Mouse (Mus musculus) stomach, postnatal 0 days (tissue): ENCODE data around the gene Treml4. TPM values are rescaled to one million over a fixed set of nuclear protein-coding genes. Genes with fewer than 3 reads are reported as not detected.
A peak's percentile ranks its signal among the peaks of the same experiment; 100 is the strongest.

Experiments used
- ATAC-seq: fragments of 200-750 bp; cut with Nextera tagmentation; 2 replicates; pipeline ENCODE4 v1.8.0; 2017; ENCODE audit not compliant: low FRiP score, low TSS enrichment
- DNase-seq: peaks from one replicate; pipeline ENCODE4 v3.0.0-alpha.2; 2016; ENCODE audit warnings: low spot score
- H3K27ac ChIP-seq: fragments of 300-500 bp; sonication (generic); replicated peaks from 2 replicates; pipeline ENCODE4 v1.5.1; 2014; ENCODE audit warnings: mild to moderate bottlenecking, control low read depth
- H3K27me3 ChIP-seq: fragments of 300-500 bp; sonication (generic); 2 replicates; pipeline ENCODE4 v1.6.1; 2014; ENCODE audit warnings: low read length; ENCODE audit not compliant: control insufficient read depth, insufficient read depth
- H3K36me3 ChIP-seq: fragments of 300-500 bp; sonication (generic); 2 replicates; pipeline ENCODE4 v1.6.1; 2014; ENCODE audit warnings: low read length, mixed read lengths; ENCODE audit not compliant: control insufficient read depth, insufficient read depth
- H3K4me1 ChIP-seq: fragments of 300-500 bp; sonication (generic); replicated peaks from 2 replicates; pipeline ENCODE4 v1.6.1; 2014; ENCODE audit warnings: antibody characterized with exemption; ENCODE audit not compliant: control insufficient read depth, insufficient read depth
- H3K4me2 ChIP-seq: fragments of 300-500 bp; sonication (generic); replicated peaks from 2 replicates; pipeline ENCODE4 v1.6.1; 2014; ENCODE audit warnings: low read depth, mild to moderate bottlenecking, control low read depth, moderate library complexity
- H3K4me3 ChIP-seq: fragments of 300-500 bp; sonication (generic); 2 replicates; pipeline ENCODE4 v1.5.1; 2014; ENCODE audit warnings: low read depth, low read length, control low read depth
- H3K9ac ChIP-seq: fragments of 300-500 bp; sonication (generic); 2 replicates; pipeline ENCODE4 v1.6.1; 2014; ENCODE audit warnings: mild to moderate bottlenecking, low read length, control low read depth, mixed read lengths
- H3K9me3 ChIP-seq: fragments of 300-500 bp; sonication (generic); 2 replicates; pipeline ENCODE4 v1.6.1; 2016; ENCODE audit warnings: low read length; ENCODE audit not compliant: control insufficient read depth
- CTCF ChIP-seq: IDR thresholded peaks from 2 replicates; pipeline ENCODE4 v1.5.1; 2016; ENCODE audit warnings: antibody characterized with exemption, low read depth, mild to moderate bottlenecking, moderate library complexity
- EP300 ChIP-seq: optimal IDR thresholded peaks from 2 replicates; pipeline ENCODE3; 2016; ENCODE audit warnings: antibody characterized with exemption
- WGBS: fragments of 180-500 bp; shearing (Covaris S2); extraction: QIAGEN DNeasy Blood & Tissue Kit; methylation state at CpG from one replicate; pipeline ENCODE4 v1.1.7; 2014; 5-methylcytosine and 5-hydroxymethylcytosine counted together
- polyA plus RNA-seq: library from polyadenylated mRNA; unstranded; fragments of >200 nt; fragmentation: Nextera tagmentation; extraction: Ambion mirVana; gene quantifications from 2 replicates; pipeline ENCODE4 v1.2.1, GENCODE M21; 2015

Treml4 gene
- polyA plus RNA-seq, 1 experiment from 2014 or later: 0.24 TPM

GRCm38 (mm10) chr17:48275736-48276135 is 11.6 kb downstream of the Treml4 start:
- WGBS: 49% methylated on average over 7 of the region's 7 CpGs
- H3K9me3 ChIP-seq: no peaks in the 10 kb centered on the region
- H3K4me3 ChIP-seq: no peak overlapping the region
- no peaks in the 10 kb centered on the region for H3K36me3 ChIP-seq
- ATAC-seq (no peak), DNase-seq (no peak)
- no peaks in the 10 kb centered on the region for H3K4me1 ChIP-seq
- H3K27me3 ChIP-seq: no peaks in the 10 kb centered on the region
- no peak overlapping the region for H3K27ac ChIP-seq
- TF ChIP-seq CTCF (no peak), EP300 (no peak)
- H3K9ac ChIP-seq: no peak overlapping the region
- H3K4me2 ChIP-seq: no peak overlapping the region

GRCm38 (mm10) chr17:48278381-48278780 is 14.3 kb downstream of the Treml4 start:
- H3K4me3 ChIP-seq: no peak overlapping the region
- no peak for TF ChIP-seq CTCF
- no peak for TF ChIP-seq EP300
- no peaks in the 10 kb centered on the region for H3K27me3 ChIP-seq
- no peak overlapping the region for H3K27ac ChIP-seq
- H3K9me3 ChIP-seq: no peaks in the 10 kb centered on the region
- no peak for DNase-seq
- H3K9ac ChIP-seq: no peak overlapping the region
- H3K36me3 ChIP-seq: no peaks in the 10 kb centered on the region
- no peak overlapping the region for H3K4me2 ChIP-seq
- no peaks in the 10 kb centered on the region for H3K4me1 ChIP-seq
- ATAC-seq: no peak

GRCm38 (mm10) chr17:48279002-48279401 is 14.9 kb downstream of the Treml4 start:
- 88% methylated on average over 4 of the region's 4 CpGs for WGBS
- no peak overlapping the region for H3K4me3 ChIP-seq
- H3K27ac ChIP-seq: no peak overlapping the region
- H3K9me3 ChIP-seq: no peaks in the 10 kb centered on the region
- no peaks in the 10 kb centered on the region for H3K4me1 ChIP-seq
- no peaks in the 10 kb centered on the region for H3K27me3 ChIP-seq
- H3K9ac ChIP-seq: no peak overlapping the region
- ATAC-seq (no peak), DNase-seq (no peak)
- TF ChIP-seq CTCF (no peak), EP300 (no peak)
- no peaks in the 10 kb centered on the region for H3K36me3 ChIP-seq
- H3K4me2 ChIP-seq: no peak overlapping the region

GRCm38 (mm10) chr17:48280943-48281738 is 17.0 kb downstream of the Treml4 start:
- peak overlapping the region; percentile 38 for H3K4me2 ChIP-seq
- H3K4me1 ChIP-seq: no peaks in the 10 kb centered on the region
- WGBS: 22% methylated on average over 18 of the region's 18 CpGs
- ATAC-seq: peak; percentile 47; the same call in 1 of the 2 replicates
- H3K9me3 ChIP-seq: no peaks in the 10 kb centered on the region
- 0 out of 2 replicates have a peak overlapping the region, but pooled peaks have one; percentile 18 for H3K4me3 ChIP-seq
- no peak overlapping the region for H3K27ac ChIP-seq
- no peak for DNase-seq
- peak overlapping the region; percentile 5; the same call in 1 of the 2 replicates for H3K9ac ChIP-seq
- H3K36me3 ChIP-seq: no peaks in the 10 kb centered on the region
- H3K27me3 ChIP-seq: no peaks in the 10 kb centered on the region
- TF ChIP-seq EP300 (no peak), CTCF (no peak)

- Histone ChIP-seq H3K9ac (peak overlapping the region; percentile 5; the same call in 1 of the 2 replicates), H3K4me1 (no peaks in the 10 kb centered on the region), H3K36me3 (no peaks in the 10 kb centered on the region), H3K27ac (no peak overlapping the region), H3K4me3 (0 out of 2 replicates have a peak overlapping the region, but pooled peaks have one; percentile 18), H3K9me3 (no peaks in the 10 kb centered on the region), H3K27me3 (no peaks in the 10 kb centered on the region), H3K4me2 (peak overlapping the region; percentile 38)
- ATAC-seq (no peak), DNase-seq (peak; percentile 24)
- 4% methylated on average over 3 of the region's 3 CpGs for WGBS
- no peak for TF ChIP-seq EP300
- no peak for TF ChIP-seq CTCF
Measured at GRCm38 (mm10) chr17:48281739-48282085, 17.6 kb downstream of the Treml4 start.

- TF ChIP-seq EP300 (no peak), CTCF (peak; percentile 30; the same call in 1 of the 2 replicates)
- Histone ChIP-seq H3K9me3 (no peaks in the 10 kb centered on the region), H3K9ac (no peak overlapping the region), H3K4me1 (no peaks in the 10 kb centered on the region), H3K4me2 (no peak overlapping the region), H3K4me3 (no peak overlapping the region), H3K36me3 (no peaks in the 10 kb centered on the region), H3K27ac (no peak overlapping the region), H3K27me3 (no peaks in the 10 kb centered on the region)
- ATAC-seq (no peak), DNase-seq (no peak)
- 44% methylated on average over 1 of the region's 1 CpGs for WGBS
Measured at GRCm38 (mm10) chr17:48286765-48287164, 22.7 kb downstream of the Treml4 start.
